Mouse (Mus musculus): ENCODE data around the gene Brca1. TPM values are rescaled to one million over a fixed set of nuclear protein-coding genes. Genes with fewer than 3 reads are reported as not detected.

Gene Brca1
- total RNA-seq, 1 experiment = 63.5 TPM

- in situ Hi-C loops (cut with MboI; ENCODE audit: low sequenced_read_pairs in 2 of 2, unreplicated experiment in 2 of 2) = no loop called here
- H3K27ac ChIP-seq (ENCODE audit: insufficient read depth, low read depth, low read length, poor library complexity, severe bottlenecking) = no peak overlapping the region
- peaks cover 23% of the 10 kb centered on the region for H3K36me3 ChIP-seq (ENCODE audit: control insufficient read depth, insufficient read depth, low read length, poor library complexity, severe bottlenecking)
- no peaks in the 10 kb centered on the region for H3K9me3 ChIP-seq (ENCODE audit: control insufficient read depth, insufficient read depth, low read depth, low read length)
- peaks cover 11 to 41% of the 10 kb centered on the region in 2 experiments; a peak in 3 of 4 replicates for H3K4me1 ChIP-seq (ENCODE audit: control insufficient read depth in 2 of 2, insufficient read depth in 2 of 2, low read length in 2 of 2, poor library complexity in 1 of 2)
- H3K4me3 ChIP-seq (ENCODE audit: insufficient read depth in 1 of 2, low read depth in 1 of 2, low read length in 2 of 2, poor library complexity in 1 of 2, severe bottlenecking in 1 of 2) = no peak overlapping the region
- H3K9ac ChIP-seq (ENCODE audit: insufficient read depth, low read depth, low read length, poor library complexity, severe bottlenecking) = no peak overlapping the region
- DNase-seq (ENCODE audit: low read depth, low spot score) = no peak
- TF ChIP-seq CHD2 (IDR thresholded peaks at IDR 0.05; ENCODE audit: low read depth, low read length) = no peak
Observed at GRCm38 (mm10) chr11:101462583-101463440, 88.9 kb downstream of the Brca1 start.

GRCm38 (mm10) chr11:101462141-101462540, 89.6 kb downstream of the Brca1 start:
- peaks cover 23% of the 10 kb centered on the region for H3K36me3 ChIP-seq (ENCODE audit: control insufficient read depth, insufficient read depth, low read length, poor library complexity, severe bottlenecking)
- H3K4me1 ChIP-seq (ENCODE audit: control insufficient read depth in 2 of 2, insufficient read depth in 2 of 2, low read length in 2 of 2, poor library complexity in 1 of 2) = peaks cover 11 to 41% of the 10 kb centered on the region in 2 experiments; a peak in 3 of 4 replicates
- TF ChIP-seq MAFK (IDR thresholded peaks at IDR 0.05; ENCODE audit: insufficient read depth, low read depth, low read length) = no peak
- TF ChIP-seq ZNF384 (IDR thresholded peaks at IDR 0.05; ENCODE audit: low read depth, low read length) = no peak
- TF ChIP-seq HCFC1 (IDR thresholded peaks at IDR 0.05; ENCODE audit: borderline replicate concordance, insufficient read depth, low read length) = no peak
- TF ChIP-seq CHD2 (IDR thresholded peaks at IDR 0.05; ENCODE audit: low read depth, low read length) = no peak
- no peak for TF ChIP-seq ZC3H11A (IDR thresholded peaks at IDR 0.05; ENCODE audit: borderline replicate concordance, low read depth, low read length)
- in situ Hi-C loops (cut with MboI; ENCODE audit: low sequenced_read_pairs in 2 of 2, unreplicated experiment in 2 of 2) = no loop called here
- no peak overlapping the region for H3K9ac ChIP-seq (ENCODE audit: insufficient read depth, low read depth, low read length, poor library complexity, severe bottlenecking)
- H3K4me3 ChIP-seq (ENCODE audit: insufficient read depth in 1 of 2, low read depth in 1 of 2, low read length in 2 of 2, poor library complexity in 1 of 2, severe bottlenecking in 1 of 2) = no peak overlapping the region
- H3K27ac ChIP-seq (ENCODE audit: insufficient read depth, low read depth, low read length, poor library complexity, severe bottlenecking) = no peak overlapping the region
- no peaks in the 10 kb centered on the region for H3K9me3 ChIP-seq (ENCODE audit: control insufficient read depth, insufficient read depth, low read depth, low read length)
- no peak for DNase-seq (ENCODE audit: low read depth, low spot score)

GRCm38 (mm10) chr11:101460321-101460720, 91.4 kb downstream of the Brca1 start:
- DNase-seq (ENCODE audit: low read depth, low spot score) = no peak
- no peaks in the 10 kb centered on the region for H3K9me3 ChIP-seq (ENCODE audit: control insufficient read depth, insufficient read depth, low read depth, low read length)
- H3K27ac ChIP-seq (ENCODE audit: insufficient read depth, low read depth, low read length, poor library complexity, severe bottlenecking) = no peak overlapping the region
- H3K4me1 ChIP-seq (ENCODE audit: control insufficient read depth in 2 of 2, insufficient read depth in 2 of 2, low read length in 2 of 2, poor library complexity in 1 of 2) = peaks cover 9 to 39% of the 10 kb centered on the region in 2 experiments; a peak in 3 of 4 replicates
- in situ Hi-C loops (cut with MboI; ENCODE audit: low sequenced_read_pairs in 2 of 2, unreplicated experiment in 2 of 2) = no loop called here
- no peak overlapping the region for H3K9ac ChIP-seq (ENCODE audit: insufficient read depth, low read depth, low read length, poor library complexity, severe bottlenecking)
- H3K36me3 ChIP-seq (ENCODE audit: control insufficient read depth, insufficient read depth, low read length, poor library complexity, severe bottlenecking) = peaks cover 23% of the 10 kb centered on the region
- peak overlapping the region; percentile 5 to 6; a peak in 1 of 4 replicates for H3K4me3 ChIP-seq (ENCODE audit: insufficient read depth in 1 of 2, low read depth in 1 of 2, low read length in 2 of 2, poor library complexity in 1 of 2, severe bottlenecking in 1 of 2)
- TF ChIP-seq CHD2 (IDR thresholded peaks at IDR 0.05; ENCODE audit: low read depth, low read length) = no peak
- no peak for TF ChIP-seq HCFC1 (IDR thresholded peaks at IDR 0.05; ENCODE audit: borderline replicate concordance, insufficient read depth, low read length)
- TF ChIP-seq ZNF384 (IDR thresholded peaks at IDR 0.05; ENCODE audit: low read depth, low read length) = no peak

GRCm38 (mm10) chr11:101459716-101460115, 92.0 kb downstream of the Brca1 start:
- H3K4me1 ChIP-seq (ENCODE audit: control insufficient read depth in 2 of 2, insufficient read depth in 2 of 2, low read length in 2 of 2, poor library complexity in 1 of 2) = peaks cover 9 to 39% of the 10 kb centered on the region in 2 experiments; a peak in 3 of 4 replicates
- peak overlapping the region; percentile 17 to 31; a peak in 1 of 4 replicates for H3K4me3 ChIP-seq (ENCODE audit: insufficient read depth in 1 of 2, low read depth in 1 of 2, low read length in 2 of 2, poor library complexity in 1 of 2, severe bottlenecking in 1 of 2)
- H3K9me3 ChIP-seq (ENCODE audit: control insufficient read depth, insufficient read depth, low read depth, low read length) = no peaks in the 10 kb centered on the region
- no peak for DNase-seq (ENCODE audit: low read depth, low spot score)
- H3K36me3 ChIP-seq (ENCODE audit: control insufficient read depth, insufficient read depth, low read length, poor library complexity, severe bottlenecking) = peaks cover 23% of the 10 kb centered on the region
- TF ChIP-seq HCFC1 (IDR thresholded peaks at IDR 0.05; ENCODE audit: borderline replicate concordance, insufficient read depth, low read length) = no peak
- no peak for TF ChIP-seq ZC3H11A (IDR thresholded peaks at IDR 0.05; ENCODE audit: borderline replicate concordance, low read depth, low read length)
- no peak for TF ChIP-seq CHD2 (IDR thresholded peaks at IDR 0.05; ENCODE audit: low read depth, low read length)
- no peak for TF ChIP-seq ZNF384 (IDR thresholded peaks at IDR 0.05; ENCODE audit: low read depth, low read length)
- in situ Hi-C loops (cut with MboI; ENCODE audit: low sequenced_read_pairs in 2 of 2, unreplicated experiment in 2 of 2) = no loop called here
- peak overlapping the region; percentile 62 for H3K9ac ChIP-seq (ENCODE audit: insufficient read depth, low read depth, low read length, poor library complexity, severe bottlenecking)
- peak overlapping the region; percentile 59; the same call in 1 of the 2 replicates for H3K27ac ChIP-seq (ENCODE audit: insufficient read depth, low read depth, low read length, poor library complexity, severe bottlenecking)

All from ES-E14 (cell line).